Mouse (Mus musculus) ES-E14 (cell line): ENCODE data around the gene Prss27. TPM values are rescaled to one million over a fixed set of nuclear protein-coding genes. Genes with fewer than 3 reads are reported as not detected.

ENCODE experiments used
- DNase-seq: peaks from one replicate; pipeline ENCODE4 v3.0.0-alpha.2; 2013; ENCODE audit warnings: low read depth, low spot score
- H3K27ac ChIP-seq: 2 replicates; pipeline ENCODE4 v1.5.1; 2012; ENCODE audit warnings: low read depth, mild to moderate bottlenecking, low read length, moderate library complexity, mixed read lengths; ENCODE audit not compliant: poor library complexity, insufficient read depth, severe bottlenecking
- H3K36me3 ChIP-seq: 2 replicates; pipeline ENCODE4 v1.6.1; 2012; ENCODE audit warnings: mild to moderate bottlenecking, low read length, moderate library complexity, mixed read lengths; ENCODE audit not compliant: control insufficient read depth, poor library complexity, insufficient read depth, severe bottlenecking
- H3K4me1 ChIP-seq, 2 experiments: fragments of 150-350 bp in 1 of 2; sonication (generic) in 1 of 2; 2 replicates each; pipeline ENCODE4 v1.6.1; 2012; ENCODE audit warnings: low read length in 2 of 2, mild to moderate bottlenecking in 1 of 2, mixed read lengths in 1 of 2; ENCODE audit not compliant: control insufficient read depth in 2 of 2, insufficient read depth in 2 of 2, poor library complexity in 1 of 2
- H3K4me3 ChIP-seq, 2 experiments: fragments of 150-350 bp in 1 of 2; sonication (generic) in 1 of 2; 2 replicates each; pipeline ENCODE4 v1.5.1; 2012; ENCODE audit warnings: low read length in 2 of 2, low read depth in 1 of 2, mild to moderate bottlenecking in 1 of 2, mixed read lengths in 1 of 2; ENCODE audit not compliant: insufficient read depth in 1 of 2, poor library complexity in 1 of 2, severe bottlenecking in 1 of 2
- H3K9ac ChIP-seq: 2 replicates; pipeline ENCODE4 v1.6.1; 2012; ENCODE audit warnings: low read depth, mild to moderate bottlenecking, low read length, mixed read lengths; ENCODE audit not compliant: poor library complexity, insufficient read depth, severe bottlenecking
- H3K9me3 ChIP-seq: fragments of 150-350 bp; sonication (generic); 2 replicates; pipeline ENCODE4 v1.6.1; 2012; ENCODE audit warnings: low read depth, mild to moderate bottlenecking, low read length; ENCODE audit not compliant: control insufficient read depth, insufficient read depth
- CHD2 ChIP-seq: IDR thresholded peaks from 2 replicates; pipeline ENCODE4 v1.6.1; 2014; ENCODE audit warnings: mild to moderate bottlenecking, low read depth, low read length, inconsistent platforms
- HCFC1 ChIP-seq: IDR thresholded peaks from 2 replicates; pipeline ENCODE4 v1.6.1; 2012; ENCODE audit warnings: low read length, inconsistent platforms, borderline replicate concordance; ENCODE audit not compliant: insufficient read depth
- MAFK ChIP-seq: IDR thresholded peaks from 2 replicates; pipeline ENCODE4 v1.6.1; 2014; ENCODE audit warnings: mild to moderate bottlenecking, low read depth, low read length, inconsistent platforms; ENCODE audit not compliant: insufficient read depth
- ZC3H11A ChIP-seq: IDR thresholded peaks from 2 replicates; pipeline ENCODE4 v1.6.1; 2012; ENCODE audit warnings: low read depth, mild to moderate bottlenecking, inconsistent platforms, low read length, borderline replicate concordance
- ZNF384 ChIP-seq: IDR thresholded peaks from 2 replicates; pipeline ENCODE4 v1.6.1; 2012; ENCODE audit warnings: low read depth, low read length, inconsistent platforms
- in situ Hi-C, 2 experiments: fragments of 600-800 bp; cut with MboI; formaldehyde crosslinking; loops; one replicate each; pipeline ENCODE4 v1.15.1; 2025; ENCODE audit warnings: low sequenced_read_pairs in 2 of 2, inconsistent platforms in 1 of 2; ENCODE audit not compliant: unreplicated experiment in 2 of 2
- total RNA-seq: library from RNA; depleted of rRNA; stranded (reverse); fragments of 300-350 nt; gene quantifications from 2 replicates; pipeline ENCODE4 v1.2.3, GENCODE M21; 2012

The Prss27 gene
- total RNA-seq, 1 experiment = 0.31 TPM

DNA sequence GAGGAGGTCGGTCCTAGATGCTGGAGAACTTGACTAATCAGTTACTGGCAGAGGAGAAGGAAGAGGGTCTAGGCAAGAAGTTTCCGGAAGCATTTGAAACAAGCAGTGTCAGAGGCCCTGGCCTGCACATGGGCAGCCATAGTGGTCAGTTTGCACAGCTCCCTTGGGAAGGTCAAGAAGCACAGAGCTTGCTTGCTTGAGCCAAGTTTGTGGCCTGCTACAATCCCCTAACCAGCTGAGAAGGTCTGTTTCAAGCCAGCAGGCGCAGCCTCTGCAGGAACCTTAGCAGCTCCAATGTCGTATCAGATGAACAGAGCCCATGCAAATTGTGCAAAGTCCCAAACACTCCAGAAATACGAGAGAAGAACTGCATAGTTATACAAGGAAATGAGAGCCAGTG lies 10.1 kb downstream of the Prss27 start:
- H3K9ac ChIP-seq = no peak overlapping the region
- TF ChIP-seq ZC3H11A = no peak
- no peak for TF ChIP-seq HCFC1
- no peak for TF ChIP-seq CHD2
- no peak for TF ChIP-seq MAFK
- no peak for TF ChIP-seq ZNF384
- no peak overlapping the region for H3K4me3 ChIP-seq
- no peak overlapping the region for H3K27ac ChIP-seq
- H3K36me3 ChIP-seq = peaks cover 24% of the 10 kb centered on the region
- DNase-seq = no peak
- H3K4me1 ChIP-seq = peaks cover 2 to 13% of the 10 kb centered on the region in 2 experiments; a peak in 1 of 4 replicates
- in situ Hi-C loops = no loop called here
- no peaks in the 10 kb centered on the region for H3K9me3 ChIP-seq

DNA sequence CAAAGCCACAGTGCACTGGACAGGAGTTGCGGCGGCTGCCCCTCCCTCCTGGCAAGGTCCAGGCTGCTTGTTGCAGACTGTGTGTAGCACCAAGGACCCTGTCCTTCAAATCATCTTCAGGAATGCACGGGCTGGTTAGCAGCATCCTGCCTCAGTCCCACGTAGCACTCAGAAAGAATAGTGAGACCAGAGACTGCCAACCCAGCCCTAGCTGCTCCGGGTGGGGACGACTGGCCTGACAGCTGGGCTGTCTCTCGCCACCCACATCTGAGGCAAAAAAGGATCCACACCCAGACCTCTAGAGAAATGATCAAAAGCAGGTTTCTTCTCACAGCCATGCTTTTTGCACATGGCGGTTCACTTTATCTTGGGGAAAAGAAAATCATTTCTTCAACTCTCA lies 11.1 kb downstream of the Prss27 start:
- in situ Hi-C loops = no loop called here
- TF ChIP-seq ZNF384 = no peak
- TF ChIP-seq CHD2 = no peak
- TF ChIP-seq HCFC1 = no peak
- no peak for TF ChIP-seq MAFK
- TF ChIP-seq ZC3H11A = no peak
- no peak overlapping the region for H3K27ac ChIP-seq
- no peaks in the 10 kb centered on the region for H3K9me3 ChIP-seq
- peaks cover 2 to 13% of the 10 kb centered on the region in 2 experiments; a peak in 1 of 4 replicates for H3K4me1 ChIP-seq
- no peak overlapping the region for H3K9ac ChIP-seq
- H3K36me3 ChIP-seq = peaks cover 33% of the 10 kb centered on the region
- no peak overlapping the region for H3K4me3 ChIP-seq
- DNase-seq = no peak

DNA sequence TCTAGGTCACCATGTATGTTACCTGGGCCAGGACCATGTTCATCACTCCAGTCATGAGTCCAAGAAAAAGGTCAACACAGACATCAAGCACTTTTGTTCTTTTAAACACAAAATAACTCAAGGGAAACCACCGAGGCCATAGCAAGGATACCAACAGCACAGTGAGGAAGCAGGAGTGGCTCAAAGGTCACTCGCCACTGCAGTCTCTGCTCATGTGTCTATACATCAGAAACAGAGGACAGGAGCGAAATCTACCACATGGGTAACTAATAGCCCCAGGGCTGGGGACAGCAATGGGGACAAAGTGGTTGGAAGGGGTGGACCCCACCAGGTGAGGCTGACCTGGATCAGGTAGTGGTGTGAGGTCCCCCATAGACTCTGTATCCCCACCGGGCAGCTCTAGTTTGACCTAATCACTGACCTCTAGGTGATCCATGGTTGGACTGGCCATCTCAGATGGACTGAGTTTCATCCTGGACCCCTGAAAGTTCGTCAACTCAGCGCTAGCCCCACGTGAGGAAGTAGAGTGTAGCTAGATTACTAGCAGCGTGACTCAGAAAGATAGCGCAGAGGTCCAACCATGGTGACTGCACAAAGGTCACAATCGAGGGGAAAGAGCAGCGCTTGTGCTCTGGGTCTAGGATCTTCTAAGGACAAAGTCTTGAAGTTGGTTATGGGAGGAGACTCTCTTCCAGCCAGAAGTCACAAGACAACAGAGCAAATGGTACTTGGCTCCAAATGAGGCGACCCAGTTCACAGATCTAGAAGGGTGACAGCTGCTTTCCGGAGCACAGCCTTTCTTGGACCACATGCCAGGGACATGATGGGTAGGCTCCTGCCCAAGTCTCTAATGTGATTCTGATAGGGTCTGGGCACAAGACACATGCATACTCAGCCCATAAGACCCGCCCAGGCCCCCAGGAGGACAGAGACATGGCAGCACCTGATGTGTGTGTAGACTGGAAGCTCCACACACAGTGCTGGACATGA lies 19.0 kb downstream of the Prss27 start:
- TF ChIP-seq ZNF384 (no peak), ZC3H11A (no peak), MAFK (no peak), HCFC1 (no peak), CHD2 (no peak)
- no peak for DNase-seq
- Histone ChIP-seq H3K9ac (no peak overlapping the region), H3K36me3 (peaks cover 64% of the 10 kb centered on the region), H3K27ac (no peak overlapping the region), H3K4me3 (no peak overlapping the region), H3K9me3 (no peaks in the 10 kb centered on the region), H3K4me1 (no peaks in the 10 kb centered on the region)
- in situ Hi-C loops = no loop called here

GRCm38 (mm10) chr17:24057730-24058245 lies 19.8 kb downstream of the Prss27 start:
- in situ Hi-C loops = no loop called here
- TF ChIP-seq ZC3H11A = no peak
- no peak for TF ChIP-seq HCFC1
- no peak for TF ChIP-seq MAFK
- no peak overlapping the region for H3K9ac ChIP-seq
- peaks cover 61% of the 10 kb centered on the region for H3K36me3 ChIP-seq
- H3K27ac ChIP-seq = no peak overlapping the region
- 0 out of 4 replicates have a peak, but pooled peaks cover 0 to under 1% of the 10 kb centered on the region in 2 experiments for H3K4me1 ChIP-seq
- no peak for DNase-seq
- no peaks in the 10 kb centered on the region for H3K9me3 ChIP-seq
- H3K4me3 ChIP-seq = no peak overlapping the region
